In genomic region chr2:129174474-129174873, GRCm38 (mm10) we compare ENCODE assay signal across 8 mouse cellular contexts. TPM values are rescaled to one million over a fixed set of nuclear protein-coding genes. Genes with fewer than 3 reads are reported as not detected.
DNase-seq lines count a peak whose midpoint lies in the region; ATAC-seq and TF ChIP-seq lines count a peak whose summit lies in the region.

No protein-coding gene starts in this region.

- DNase-seq in hindbrain, embryonic 10.5 days (ENCODE audit: low spot score), result peak; percentile 27
- peak; percentile 61 to 65 for DNase-seq in heart, postnatal 36 days
- DNase-seq in layer of hippocampus, postnatal 25 days (ENCODE audit: extremely low spot score in 1 of 2, low spot score in 1 of 2), result peak; percentile 24 to 47
- peak; percentile 44 to 49 for DNase-seq in spleen, postnatal 36 days (ENCODE audit: low spot score in 2 of 2)

- no peak overlapping the region for H3K9ac ChIP-seq in hindbrain, embryonic 13.5 days
- H3K9ac ChIP-seq in forebrain, embryonic 16.5 days (replicated peaks; ENCODE audit: low read depth, low read length), result no peak overlapping the region

- no peaks in the 10 kb centered on the region for H3K79me2 ChIP-seq in macrophage (ENCODE audit: inconsistent target)

- WGBS in hindbrain, embryonic 10.5 days, result 45% methylated on average over 7 of the region's 7 CpGs
- WGBS in hindbrain, embryonic 13.5 days, result 46% methylated on average over 7 of the region's 7 CpGs
- WGBS in bone marrow, adult 2 months, result 25% methylated on average over 7 of the region's 7 CpGs
- WGBS in forebrain, embryonic 16.5 days, result 32% methylated on average over 7 of the region's 7 CpGs
- 39% methylated on average over 7 of the region's 7 CpGs for WGBS in macrophage (ENCODE audit: missing documents)

- TF ChIP-seq POLR2A in bone marrow, adult 2 months (IDR thresholded peaks at IDR 0.05; ENCODE audit: borderline replicate concordance, control insufficient read depth, low read depth, low read length), result no peak

- intact Hi-C loops in heart, postnatal 36 days (cut with DNase I), result loop anchor here (1.0 to 5.0 kb wide), 3 partner anchors 33 to 260 kb away; no protein-coding TSS in a partner anchor

- no peak overlapping the region for H3K27ac ChIP-seq in hindbrain, embryonic 10.5 days
- H3K27ac ChIP-seq in hindbrain, embryonic 13.5 days, result no peak overlapping the region
- H3K27ac ChIP-seq in bone marrow, adult 2 months (ENCODE audit: control insufficient read depth, insufficient read depth, low read depth, low read length, poor library complexity), result no peak overlapping the region
- H3K27ac ChIP-seq in forebrain, embryonic 16.5 days (ENCODE audit: low read length), result no peak overlapping the region
- H3K27ac ChIP-seq in macrophage, result 0 out of 2 replicates have a peak overlapping the region, but pooled peaks have one; percentile 74

- H3K4me1 ChIP-seq in hindbrain, embryonic 10.5 days (replicated peaks), result peaks cover 5% of the 10 kb centered on the region
- H3K4me1 ChIP-seq in hindbrain, embryonic 13.5 days (replicated peaks), result no peaks in the 10 kb centered on the region
- peaks cover 1% of the 10 kb centered on the region for H3K4me1 ChIP-seq in bone marrow, adult 2 months (ENCODE audit: control insufficient read depth, insufficient read depth, low read length)
- H3K4me1 ChIP-seq in forebrain, embryonic 16.5 days (replicated peaks; ENCODE audit: control insufficient read depth, insufficient read depth, low read length), result peaks cover 4% of the 10 kb centered on the region; the same call in 1 of the 2 replicates

- H3K4me3 ChIP-seq in hindbrain, embryonic 10.5 days, result no peak overlapping the region
- H3K4me3 ChIP-seq in hindbrain, embryonic 13.5 days, result no peak overlapping the region
- no peak overlapping the region for H3K4me3 ChIP-seq in bone marrow, adult 2 months (replicated peaks; ENCODE audit: control insufficient read depth, low read depth, low read length)
- no peak overlapping the region for H3K4me3 ChIP-seq in forebrain, embryonic 16.5 days (replicated peaks; ENCODE audit: low read length)
- no peak overlapping the region for H3K4me3 ChIP-seq in macrophage (ENCODE audit: inconsistent target)

- H3K36me3 ChIP-seq in hindbrain, embryonic 10.5 days, result no peaks in the 10 kb centered on the region
- H3K36me3 ChIP-seq in hindbrain, embryonic 13.5 days, result no peaks in the 10 kb centered on the region
- no peaks in the 10 kb centered on the region for H3K36me3 ChIP-seq in forebrain, embryonic 16.5 days (ENCODE audit: control insufficient read depth, insufficient read depth)
- no peaks in the 10 kb centered on the region for H3K36me3 ChIP-seq in macrophage (ENCODE audit: inconsistent target)

- TF ChIP-seq CTCF in bone marrow, adult 2 months (IDR thresholded peaks at IDR 0.05; ENCODE audit: control insufficient read depth, insufficient read depth, low read length), result peak; percentile 91

- no peaks in the 10 kb centered on the region for H3K9me3 ChIP-seq in hindbrain, embryonic 10.5 days
- no peaks in the 10 kb centered on the region for H3K9me3 ChIP-seq in hindbrain, embryonic 13.5 days
- H3K9me3 ChIP-seq in forebrain, embryonic 16.5 days (ENCODE audit: control insufficient read depth, low read length), result no peaks in the 10 kb centered on the region

- no peak overlapping the region for H3K4me2 ChIP-seq in hindbrain, embryonic 13.5 days
- no peak overlapping the region for H3K4me2 ChIP-seq in forebrain, embryonic 16.5 days (ENCODE audit: low read length)

- H3K27me3 ChIP-seq in hindbrain, embryonic 10.5 days (ENCODE audit: insufficient read depth, poor library complexity, severe bottlenecking), result no peaks in the 10 kb centered on the region
- no peaks in the 10 kb centered on the region for H3K27me3 ChIP-seq in hindbrain, embryonic 13.5 days
- H3K27me3 ChIP-seq in forebrain, embryonic 16.5 days (replicated peaks; ENCODE audit: control insufficient read depth, insufficient read depth, low read length), result no peaks in the 10 kb centered on the region

- no peak for ATAC-seq in hindbrain, embryonic 13.5 days (ENCODE audit: low FRiP score)
- ATAC-seq in forebrain, embryonic 16.5 days, result peak; percentile 50

RNA-seq across cellular contexts. Expression of gene Slc20a1, which starts 24.1 kb away (rescaled TPM):
- 37.8 and 46.9 TPM in 2 replicates for polyA plus RNA-seq in hindbrain, embryonic 10.5 days (2016; fragmentation: Nextera tagmentation; extraction: Ambion mirVana)
- 47.2 and 48.2 TPM in 2 replicates for polyA plus RNA-seq in hindbrain, embryonic 13.5 days (2015; fragmentation: Nextera tagmentation; extraction: Ambion mirVana)
- 84.8 and 139 TPM in 2 replicates for polyA plus RNA-seq in bone marrow, adult 2 months (2011; ENCODE audit: insufficient read depth, insufficient read length, low replicate concordance, missing spikeins)
- 58.3 and 60.4 TPM in 2 replicates for polyA plus RNA-seq in forebrain, embryonic 16.5 days (2015; fragmentation: Nextera tagmentation; extraction: Ambion mirVana)
- 10 to 100 TPM in 1 of 2 experiments, 1 to 10 TPM in 1; 9.3 to 13.6 TPM for total RNA-seq in heart, postnatal 36 days (2021)
- 100 to 1,000 TPM in 1 of 2 experiments, 10 to 100 TPM in 1; 97.2 to 112 TPM for total RNA-seq in layer of hippocampus, postnatal 25 days (2021)
- total RNA-seq in macrophage (2018; cell fraction: chromatin; rRNA removed), result 1,000 to 10,000 TPM in 1 of 26 experiments, 100 to 1,000 TPM in 23, 10 to 100 TPM in 2; 27.6 to 1,007 (median 266) TPM
- total RNA-seq in macrophage (2018; cell fraction: cytosol; rRNA removed), result 10 to 100 TPM; 20.5 to 80.0 (median 36.1) TPM
- total RNA-seq in macrophage (2018; cell fraction: nucleus; rRNA removed), result 100 to 1,000 TPM in 19 of 26 experiments, 10 to 100 TPM in 7; 68.3 to 720 (median 172) TPM
- polyA plus RNA-seq in macrophage (2018), result 36.9 to 54.7 TPM (median 39.8 TPM) in 3 replicates

RNA-seq across cellular contexts. Expression of gene Chchd5, which starts 45.0 kb away (rescaled TPM):
- 27.8 and 29.3 TPM in 2 replicates for polyA plus RNA-seq in hindbrain, embryonic 10.5 days (2016; fragmentation: Nextera tagmentation; extraction: Ambion mirVana)
- polyA plus RNA-seq in hindbrain, embryonic 13.5 days (2015; fragmentation: Nextera tagmentation; extraction: Ambion mirVana), result 24.4 and 24.5 TPM in 2 replicates
- polyA plus RNA-seq in bone marrow, adult 2 months (2011; ENCODE audit: insufficient read depth, insufficient read length, low replicate concordance, missing spikeins), result 11.7 and 19.9 TPM in 2 replicates
- 20.1 and 23.5 TPM in 2 replicates for polyA plus RNA-seq in forebrain, embryonic 16.5 days (2015; fragmentation: Nextera tagmentation; extraction: Ambion mirVana)
- total RNA-seq in heart, postnatal 36 days (2021), result 10 to 100 TPM; 12.4 to 12.5 TPM
- 10 to 100 TPM; 12.8 to 13.6 TPM for total RNA-seq in layer of hippocampus, postnatal 25 days (2021)
- 10 to 100 TPM in 7 of 26 experiments, 1 to 10 TPM in 19; 1.6 to 20.2 (median 5.1) TPM for total RNA-seq in macrophage (2018; cell fraction: chromatin; rRNA removed)
- total RNA-seq in macrophage (2018; cell fraction: cytosol; rRNA removed), result 10 to 100 TPM in 22 of 26 experiments, 1 to 10 TPM in 4; 7.1 to 22.2 (median 17.0) TPM
- 10 to 100 TPM in 7 of 26 experiments, 1 to 10 TPM in 19; 1.4 to 19.5 (median 7.8) TPM for total RNA-seq in macrophage (2018; cell fraction: nucleus; rRNA removed)
- polyA plus RNA-seq in macrophage (2018), result 11.9 to 13.8 TPM (median 13.2 TPM) in 3 replicates
